31 mouse cellular contexts compared by ENCODE assay signal in genomic region chr2:102427974-102428373, GRCm38 (mm10). TPM values are rescaled to one million over a fixed set of nuclear protein-coding genes. Genes with fewer than 3 reads are reported as not detected.
"Had no signal": no experiment of that assay in that cellular context is flagged by ENCODE, and none has a peak within 500 bp of the region (broad histone marks: within the 10 kb centered on the region; RNA-seq: fewer than 3 reads in every experiment).

No protein-coding gene starts in this region.

- H3K36me3 ChIP-seq: limb, embryonic 10.5 days; limb, embryonic 12.5 days; limb, embryonic 13.5 days; limb, embryonic 15.5 days; liver, embryonic 12.5 days; liver, embryonic 13.5 days; liver, embryonic 15.5 days; lung, embryonic 15.5 days; midbrain, embryonic 10.5 days; midbrain, embryonic 12.5 days; midbrain, embryonic 13.5 days; midbrain, embryonic 15.5 days; neural tube, embryonic 12.5 days had no signal

- H3K4me2 ChIP-seq: limb, embryonic 12.5 days; limb, embryonic 13.5 days; limb, embryonic 15.5 days; liver, embryonic 11.5 days; liver, embryonic 12.5 days; liver, embryonic 13.5 days; liver, embryonic 15.5 days; lung, embryonic 14.5 days; lung, embryonic 15.5 days; midbrain, embryonic 11.5 days; midbrain, embryonic 12.5 days; midbrain, embryonic 13.5 days; midbrain, embryonic 15.5 days; neural tube, embryonic 12.5 days had no signal

- H3K9ac ChIP-seq: limb, embryonic 12.5 days; limb, embryonic 13.5 days; limb, embryonic 15.5 days; liver, embryonic 12.5 days; liver, embryonic 13.5 days; liver, embryonic 14.5 days; liver, embryonic 15.5 days; liver, postnatal 0 days; lung, embryonic 14.5 days; lung, embryonic 15.5 days; midbrain, embryonic 12.5 days; midbrain, embryonic 13.5 days; midbrain, embryonic 15.5 days; neural tube, embryonic 12.5 days had no signal

- H3K4me3 ChIP-seq: left cerebral cortex, adult 2 months; limb, embryonic 10.5 days; limb, embryonic 12.5 days; limb, embryonic 13.5 days; limb, embryonic 15.5 days; liver, embryonic 12.5 days; liver, embryonic 13.5 days; liver, embryonic 15.5 days; lung, embryonic 15.5 days; megakaryocyte, embryonic 14.5 days; midbrain, embryonic 10.5 days; midbrain, embryonic 12.5 days; midbrain, embryonic 13.5 days; midbrain, embryonic 15.5 days; myocyte; neural tube, embryonic 12.5 days had no signal

- H3K4me1 ChIP-seq: limb, embryonic 12.5 days; limb, embryonic 13.5 days; limb, embryonic 15.5 days; liver, embryonic 12.5 days; liver, embryonic 13.5 days; liver, embryonic 15.5 days; lung, embryonic 15.5 days; megakaryocyte, embryonic 14.5 days; midbrain, embryonic 15.5 days; neural tube, embryonic 12.5 days had no signal

- ATAC-seq: liver, embryonic 12.5 days; liver, postnatal 0 days; midbrain, embryonic 13.5 days; midbrain, embryonic 15.5 days; midbrain, embryonic 16.5 days had no signal

- H3K27ac ChIP-seq: left cerebral cortex, adult 2 months; limb, embryonic 10.5 days; limb, embryonic 12.5 days; limb, embryonic 13.5 days; limb, embryonic 15.5 days; liver, embryonic 12.5 days; liver, embryonic 13.5 days; liver, embryonic 14.5 days; liver, embryonic 15.5 days; lung, embryonic 15.5 days; macrophage; midbrain, embryonic 10.5 days; midbrain, embryonic 12.5 days; midbrain, embryonic 13.5 days; midbrain, embryonic 15.5 days; neural tube, embryonic 12.5 days had no signal

- H3K27me3 ChIP-seq: limb, embryonic 12.5 days; limb, embryonic 13.5 days; limb, embryonic 15.5 days; liver, embryonic 12.5 days; lung, embryonic 15.5 days; midbrain, embryonic 12.5 days; midbrain, embryonic 13.5 days; midbrain, embryonic 15.5 days; neural tube, embryonic 12.5 days had no signal

- DNase-seq: left cerebral cortex, postnatal 4 days; liver; liver, embryonic 13.5 days; liver, postnatal 0 days; lung, adult 2 months; lung, embryonic 14.5 days; lung, postnatal 10 days; lung, postnatal 14 days; lung, postnatal 36 days; lung, postnatal 4 days; midbrain, embryonic 14.5 days had no signal

- H3K9me3 ChIP-seq: limb, embryonic 10.5 days; limb, embryonic 12.5 days; limb, embryonic 13.5 days; limb, embryonic 15.5 days; liver, embryonic 12.5 days; liver, embryonic 13.5 days; liver, embryonic 15.5 days; lung, embryonic 15.5 days; megakaryocyte, embryonic 14.5 days; midbrain, embryonic 10.5 days; midbrain, embryonic 12.5 days; midbrain, embryonic 13.5 days; midbrain, embryonic 15.5 days; neural tube, embryonic 12.5 days had no signal

RNA-seq across cellular contexts. Expression of gene Fjx1, which starts 24.3 kb away (rescaled TPM):
- polyA plus RNA-seq: macrophage had no signal
